Mouse (Mus musculus) kidney, postnatal 4 days (tissue): Measurements from ENCODE around the gene Ythdf2.
"Not testable (repeated sequence)": the region's sequence is repeated elsewhere in the genome, so short reads cannot be mapped to it uniquely, and the experiment has no call there.

Source experiments
- DNase-seq, 2 experiments: peaks; one replicate each; pipeline ENCODE4 v3.0.0; 2021; ENCODE audit warnings: mixed read lengths in 2 of 2

Ythdf2 gene

GRCm38 (mm10) chr4:132211953-132212734, at the start of gene Ythdf2:
Gene Ythdf2 (minus strand): TSS chr4:132212303.
- peak; percentile 98 to 99 for DNase-seq

DNA sequence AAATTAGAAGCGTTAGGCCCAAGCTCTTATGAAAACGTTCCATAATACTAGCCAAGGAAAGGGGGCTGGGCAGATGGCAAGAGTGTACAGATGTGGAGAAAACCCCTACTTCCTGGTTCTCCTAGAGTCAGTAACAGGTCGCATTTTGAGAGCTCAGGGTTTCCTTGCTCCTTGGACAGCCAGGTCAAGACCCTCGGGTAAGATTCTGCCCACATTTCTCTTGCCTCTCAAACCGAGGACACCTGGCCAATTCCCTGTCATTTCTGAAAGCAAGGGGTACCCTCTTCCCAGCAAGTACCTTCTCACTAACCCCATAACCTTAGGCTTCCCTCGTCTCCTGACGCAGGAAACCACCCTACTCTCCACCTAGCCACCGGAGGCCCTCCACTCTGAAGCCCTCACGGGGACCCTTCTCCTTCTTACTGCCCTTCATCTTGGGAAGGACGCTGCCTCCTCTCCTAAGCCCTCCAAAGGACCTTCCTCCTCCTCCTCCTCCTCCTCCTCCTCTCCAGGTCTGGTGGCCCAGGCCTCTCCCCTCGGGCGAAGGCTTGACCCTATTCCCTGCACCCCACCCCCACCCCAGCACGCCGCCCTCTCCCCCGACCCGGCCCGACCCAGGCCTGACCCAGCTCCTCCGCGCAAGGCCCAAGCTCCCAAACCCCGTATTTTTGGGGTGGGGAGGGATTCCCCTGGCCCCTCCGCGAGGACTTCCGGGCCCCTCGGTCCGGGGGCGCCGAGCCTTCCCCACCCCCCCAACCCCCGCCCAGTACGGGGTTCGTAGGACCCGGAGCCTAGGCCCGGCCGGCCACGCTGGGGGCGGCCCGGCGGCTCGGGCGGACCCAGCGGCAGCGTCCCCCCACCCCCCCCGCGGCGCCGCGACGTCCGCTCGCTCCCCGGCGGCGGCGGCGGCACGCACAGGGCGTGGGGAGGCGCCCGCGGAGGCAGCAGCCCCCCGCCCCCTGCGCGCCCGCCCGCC, 48.6 kb upstream of the Ythdf2 start:
- DNase-seq = peak; percentile 70 to 84

DNA sequence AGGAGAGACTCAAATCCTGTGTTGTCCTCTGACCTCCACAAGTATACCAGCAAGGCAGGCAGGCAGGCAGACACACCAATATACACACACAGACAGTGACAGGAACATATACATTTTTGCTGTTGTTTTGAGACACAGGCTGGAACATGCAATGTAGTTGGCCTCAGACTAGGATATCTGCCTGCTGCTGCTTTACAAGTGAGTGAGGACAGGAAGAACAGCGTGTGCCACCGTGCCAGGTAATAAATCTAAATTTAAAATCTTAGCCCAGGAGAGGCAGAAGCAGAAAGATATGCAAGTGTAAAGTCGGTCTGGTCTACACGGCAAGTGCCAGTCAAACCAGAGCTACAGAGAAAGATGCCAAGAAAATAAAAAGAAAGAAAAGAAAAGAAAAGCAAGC, 47.1 kb upstream of the Ythdf2 start:
- no peak for DNase-seq

DNA sequence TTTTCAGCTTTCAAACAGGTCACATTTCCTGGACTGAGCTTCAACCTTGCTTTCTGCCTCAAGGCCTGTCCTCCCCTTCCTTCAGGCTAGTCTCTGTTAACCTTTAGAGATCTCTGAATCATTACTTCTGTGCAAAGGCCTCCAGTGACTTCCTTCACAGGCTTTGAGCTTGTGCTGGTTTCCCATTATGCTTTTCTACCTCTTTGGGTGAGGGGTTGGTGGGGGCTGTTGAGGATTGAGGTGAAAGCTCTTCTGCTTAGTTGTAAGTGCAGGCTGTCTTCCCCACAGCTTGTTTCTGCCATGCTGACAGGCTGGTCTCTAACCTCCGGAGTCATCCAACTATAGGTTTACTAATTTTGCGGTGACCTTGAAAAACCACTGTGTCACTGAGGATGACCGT, 44.3 kb upstream of the Ythdf2 start:
- DNase-seq = no peak

- DNase-seq = peak in 1 of 2 experiments; percentile 19
Observed at GRCm38 (mm10) chr4:132254986-132255385, 42.9 kb upstream of the Ythdf2 start.

- no peak for DNase-seq
Observed at GRCm38 (mm10) chr4:132253622-132254021, 41.5 kb upstream of the Ythdf2 start.

GRCm38 (mm10) chr4:132253128-132253527, 41.0 kb upstream of the Ythdf2 start:
- DNase-seq = no peak

- DNase-seq = no peak
Observed at GRCm38 (mm10) chr4:132251596-132251995, 39.5 kb upstream of the Ythdf2 start.

DNA sequence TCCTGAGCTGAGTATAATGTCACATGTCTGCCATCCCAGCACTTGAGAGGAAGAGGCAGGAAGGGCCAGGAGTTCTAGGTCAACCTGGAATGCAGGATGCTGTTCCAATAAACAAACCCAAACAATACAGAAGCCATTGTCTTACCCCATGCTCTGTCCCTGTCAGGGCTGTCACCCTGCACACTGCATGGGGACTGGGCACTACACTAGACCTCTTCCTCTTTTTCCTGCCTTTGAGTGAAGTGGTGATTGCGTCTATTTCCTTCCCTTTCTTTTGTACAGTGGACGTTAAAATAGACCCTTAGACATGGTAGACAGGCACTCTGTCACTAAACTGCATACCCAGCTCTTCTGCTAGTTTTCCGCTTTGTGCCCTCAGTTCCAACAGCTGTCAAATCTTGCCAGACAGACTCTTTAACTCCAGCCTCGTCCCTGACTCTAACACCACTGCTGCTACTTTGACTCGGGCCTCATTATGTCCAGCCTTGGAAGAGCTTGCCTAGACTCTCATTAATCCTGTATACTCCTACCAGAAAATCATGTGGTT, 35.4 kb upstream of the Ythdf2 start:
- DNase-seq = no peak

DNA sequence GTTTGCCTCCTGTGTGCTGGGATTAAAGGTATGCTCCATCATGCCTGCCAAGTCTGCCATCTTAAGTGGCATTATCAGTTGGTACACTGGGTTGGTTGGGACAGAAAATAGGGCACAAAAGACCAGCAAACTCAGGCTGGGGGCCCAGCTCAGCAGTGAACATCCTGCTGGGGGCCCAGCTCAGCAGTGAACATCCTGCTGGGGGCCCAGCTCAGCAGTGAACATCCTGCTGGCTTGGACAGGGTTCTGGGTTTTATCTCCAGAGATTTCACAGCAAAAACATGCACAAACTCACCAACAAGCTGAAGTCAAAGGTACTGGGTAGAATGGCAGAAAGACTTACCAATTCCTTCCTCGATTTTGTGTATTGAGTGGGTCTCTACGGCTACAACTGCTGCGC, 33.5 kb upstream of the Ythdf2 start:
- DNase-seq = no peak

DNA sequence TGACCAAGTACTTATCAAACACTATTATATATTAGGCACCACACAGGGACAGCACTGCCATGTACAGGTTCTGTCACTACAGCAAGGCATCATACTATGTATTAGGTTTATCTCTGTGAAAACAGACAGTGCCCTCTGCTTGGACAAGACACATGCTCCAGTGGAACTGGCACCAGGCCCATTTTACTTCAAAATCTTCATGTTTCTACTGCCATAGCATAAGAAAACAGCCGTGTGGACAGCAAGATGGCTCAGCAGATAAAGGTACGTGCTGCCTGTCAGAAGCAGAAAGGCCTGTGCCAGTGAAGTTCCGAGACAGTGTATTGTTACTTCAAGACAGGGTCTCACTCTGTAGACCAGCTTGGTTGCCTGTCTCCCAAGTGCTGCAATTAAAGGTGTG, 29.1 kb upstream of the Ythdf2 start:
- no peak for DNase-seq

DNA sequence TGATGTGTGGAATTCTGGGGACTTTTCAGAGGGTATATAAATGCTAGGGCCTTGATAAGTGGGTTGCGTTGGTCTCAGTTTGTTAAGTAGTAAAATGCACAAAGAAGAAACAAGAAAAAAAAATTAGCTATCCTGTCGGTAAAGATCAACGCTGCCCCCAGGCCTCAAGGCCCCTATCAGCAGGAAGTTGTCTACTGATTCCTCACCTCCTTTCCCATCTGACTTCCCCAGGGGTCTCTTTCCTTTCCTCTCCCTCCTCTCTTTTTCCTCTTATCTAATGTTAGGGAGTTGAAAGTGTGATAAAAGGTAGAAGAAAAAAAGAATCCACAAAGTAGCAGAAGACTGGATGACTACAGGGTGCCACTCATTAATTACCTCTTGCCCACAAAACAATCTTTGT, 28.3 kb upstream of the Ythdf2 start:
- no peak for DNase-seq

GRCm38 (mm10) chr4:132238356-132238755, 26.3 kb upstream of the Ythdf2 start:
- no peak for DNase-seq

DNA sequence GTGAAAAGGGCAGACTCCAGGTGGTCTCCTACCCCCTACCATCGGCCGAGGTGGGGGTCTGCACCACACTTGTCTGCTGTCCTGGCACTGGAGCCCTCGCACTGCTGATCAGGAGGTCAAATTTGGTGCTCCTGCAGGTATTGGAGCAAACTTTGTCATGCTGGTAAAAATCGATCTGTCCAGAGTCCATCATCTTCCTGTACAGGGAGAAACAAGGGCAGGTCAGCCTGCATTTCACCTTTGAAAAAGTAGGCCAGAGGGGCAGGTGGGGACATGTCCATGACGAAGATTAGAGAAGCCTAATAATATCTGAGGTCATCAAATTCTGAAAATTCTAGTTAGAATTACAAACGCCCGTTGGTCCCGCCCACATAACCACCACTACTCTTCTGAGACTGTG, 22.6 kb upstream of the Ythdf2 start:
- DNase-seq = no peak

DNA sequence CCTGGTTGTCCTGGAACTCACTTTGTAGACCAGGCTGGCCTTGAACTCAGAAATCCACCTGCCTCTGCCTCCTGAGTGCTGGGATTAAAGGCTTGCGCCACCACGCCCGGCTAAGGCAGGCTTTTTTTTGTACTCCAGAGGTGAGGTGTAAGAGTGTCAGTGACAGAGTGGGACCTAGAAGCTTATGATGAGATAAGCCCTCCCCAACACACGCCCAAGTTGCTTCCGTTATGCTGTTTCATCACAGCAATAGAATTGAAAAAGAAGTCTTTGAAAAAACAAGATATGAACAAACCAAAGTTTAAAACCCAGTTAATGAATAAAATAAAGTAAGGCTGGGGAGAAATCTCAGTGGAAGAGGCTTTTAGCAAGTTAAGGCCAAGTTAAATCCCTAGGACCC, 18.3 kb upstream of the Ythdf2 start:
- no peak for DNase-seq

- DNase-seq = not testable (repeated sequence)
Observed at GRCm38 (mm10) chr4:132222001-132222400, 9.9 kb upstream of the Ythdf2 start.

- not testable (repeated sequence) for DNase-seq
Observed at GRCm38 (mm10) chr4:132218439-132218838, 6.3 kb upstream of the Ythdf2 start.

GRCm38 (mm10) chr4:132217781-132218180, 5.7 kb upstream of the Ythdf2 start:
- DNase-seq = no peak

DNA sequence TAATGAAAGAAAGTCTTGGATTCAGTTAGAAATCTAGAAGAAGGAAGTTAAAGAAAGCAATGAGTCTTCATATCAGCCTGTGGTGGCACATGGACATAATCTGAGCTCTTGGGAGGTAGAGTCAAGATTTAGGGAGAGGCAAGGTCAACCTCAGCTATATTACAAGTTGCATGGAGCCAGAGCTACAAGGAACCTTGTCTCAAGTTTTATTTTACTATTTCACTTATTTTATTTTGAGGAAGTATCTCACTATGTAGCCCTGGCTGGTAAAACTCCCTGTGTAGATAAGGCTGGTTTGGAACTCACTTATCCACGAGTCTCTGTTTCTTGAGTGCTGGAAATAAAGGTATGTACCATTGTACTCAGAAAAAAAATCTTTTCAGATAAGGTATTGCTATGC, 4.5 kb upstream of the Ythdf2 start:
- DNase-seq = no peak

DNA sequence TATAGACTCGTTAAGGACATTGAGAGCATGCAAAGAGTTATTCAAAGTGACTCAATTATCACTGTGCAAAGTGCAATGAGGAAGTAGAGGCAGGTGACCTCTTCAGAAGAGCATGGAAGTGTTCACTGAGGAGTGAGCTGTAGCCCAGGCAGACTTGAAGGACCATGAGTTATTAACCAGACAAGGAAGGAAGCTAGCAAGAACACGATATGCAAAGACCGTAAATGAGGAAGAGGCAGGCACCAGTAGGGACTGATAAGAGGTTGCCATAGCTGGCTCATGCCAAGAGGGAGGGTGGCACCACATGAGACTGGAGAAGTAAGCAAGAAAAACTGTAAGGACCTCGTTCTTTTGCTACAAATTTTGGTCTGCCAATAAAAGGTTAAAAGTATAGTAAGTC, 2.7 kb upstream of the Ythdf2 start:
- DNase-seq = no peak

DNA sequence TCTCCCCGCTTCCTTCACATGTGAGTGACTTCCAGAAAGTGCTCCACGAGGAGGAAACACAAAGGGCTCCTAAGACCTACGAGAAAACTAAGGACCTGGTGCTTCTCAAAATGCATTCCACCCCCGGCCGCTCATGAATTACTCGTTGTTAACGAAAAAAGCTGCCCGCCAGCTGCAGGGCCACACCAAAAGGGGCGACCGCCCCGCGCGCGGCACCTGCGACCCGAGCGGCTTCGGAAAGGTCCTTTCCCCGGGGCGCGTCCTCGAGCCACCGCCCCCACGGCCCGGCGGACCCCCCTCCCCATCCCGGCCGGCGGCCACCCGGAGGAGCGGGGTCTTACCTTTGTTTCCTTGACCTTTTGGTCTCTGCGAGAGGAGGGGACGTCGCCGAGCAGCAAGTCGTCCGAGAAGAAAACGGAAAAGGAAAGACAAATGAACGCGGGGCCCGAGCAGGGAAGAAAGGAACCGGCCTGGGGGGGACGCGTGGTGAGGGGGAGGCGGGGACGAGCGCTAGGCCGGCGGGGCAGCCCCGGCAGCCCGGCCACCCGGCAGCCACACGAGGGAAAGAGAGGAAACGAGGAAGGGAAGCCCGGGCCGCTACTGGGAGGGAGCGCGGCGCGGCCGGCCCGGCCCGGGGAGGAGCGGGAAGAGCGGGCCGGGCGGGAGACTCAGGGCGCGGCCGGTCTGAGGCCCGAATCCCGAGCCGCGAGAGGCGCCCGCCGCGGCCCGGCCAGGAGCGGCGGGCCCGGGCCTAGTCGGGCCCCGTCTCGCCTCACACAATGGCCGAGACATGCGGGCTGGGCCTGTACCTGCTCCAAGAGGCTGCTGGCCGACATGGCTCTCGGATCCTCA, 786 bp downstream of the Ythdf2 start:
- peak; percentile 48 to 54 for DNase-seq

DNA sequence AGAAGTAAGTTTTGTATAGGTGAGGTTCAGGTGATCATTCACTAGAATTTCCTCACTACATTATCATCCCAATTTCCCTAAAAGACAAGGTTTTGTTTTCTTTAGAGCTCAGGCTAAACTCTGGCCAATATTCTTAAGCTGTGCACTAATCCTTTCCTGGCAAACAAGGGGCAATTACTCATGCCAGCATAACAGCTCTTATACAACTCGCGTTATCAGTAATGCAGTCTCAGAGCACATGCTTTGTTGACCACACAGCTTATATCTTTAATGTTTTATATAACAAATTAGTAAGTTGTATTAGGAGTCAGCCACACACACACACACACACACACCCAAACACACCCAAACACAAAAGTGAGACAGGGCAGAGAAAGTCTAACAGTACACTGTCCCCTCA, 1.8 kb downstream of the Ythdf2 start:
- no peak for DNase-seq

GRCm38 (mm10) chr4:132209299-132209698, 2.8 kb downstream of the Ythdf2 start:
- no peak for DNase-seq
